Mouse (Mus musculus): ENCODE measurements around the gene 1700080E11Rik. TPM values are rescaled to one million over a fixed set of nuclear protein-coding genes. Genes with fewer than 3 reads are reported as not detected.
"Not testable (repeated sequence)": the region's sequence is repeated elsewhere in the genome, so short reads cannot be mapped to it uniquely, and the experiment has no call there.

Gene 1700080E11Rik
- polyA plus RNA-seq (2012; ENCODE audit: insufficient read depth, insufficient read length, missing spikeins): not detected in 2 replicates

GRCm38 (mm10) chr9:105144992-105145391 is at the start of gene 1700080E11Rik:
1700080E11Rik (minus strand) TSS chr9:105145092.
- H3K27ac ChIP-seq (ENCODE audit: insufficient read depth, low read depth, low read length): no peak within 1 kb of the TSS
- H3K4me3 ChIP-seq (ENCODE audit: insufficient read depth, low read length): no peak within 1 kb of the TSS
- no peaks in the 10 kb centered on the region for H3K4me1 ChIP-seq (ENCODE audit: control insufficient read depth, insufficient read depth, low read length)
- TF ChIP-seq CTCF (IDR thresholded peaks at IDR 0.05; ENCODE audit: low read depth, low read length): no peak
- no peak for TF ChIP-seq POLR2A (IDR thresholded peaks at IDR 0.05; ENCODE audit: borderline replicate concordance, low read depth, low read length)

- H3K4me1 ChIP-seq (ENCODE audit: control insufficient read depth, insufficient read depth, low read length): no peaks in the 10 kb centered on the region
- TF ChIP-seq POLR2A (IDR thresholded peaks at IDR 0.05; ENCODE audit: borderline replicate concordance, low read depth, low read length) (no peak), CTCF (IDR thresholded peaks at IDR 0.05; ENCODE audit: low read depth, low read length) (no peak)
- H3K27ac ChIP-seq (ENCODE audit: insufficient read depth, low read depth, low read length): no peak overlapping the region
- H3K4me3 ChIP-seq (ENCODE audit: insufficient read depth, low read length): no peak overlapping the region
These were observed 41.8 kb upstream of the 1700080E11Rik start for GRCm38 (mm10) chr9:105186725-105187124.

GRCm38 (mm10) chr9:105182392-105182791 is 37.5 kb upstream of the 1700080E11Rik start:
- Histone ChIP-seq H3K4me3 (ENCODE audit: insufficient read depth, low read length) (no peak overlapping the region), H3K4me1 (ENCODE audit: control insufficient read depth, insufficient read depth, low read length) (no peaks in the 10 kb centered on the region), H3K27ac (ENCODE audit: insufficient read depth, low read depth, low read length) (no peak overlapping the region)
- TF ChIP-seq CTCF (IDR thresholded peaks at IDR 0.05; ENCODE audit: low read depth, low read length) (no peak), POLR2A (IDR thresholded peaks at IDR 0.05; ENCODE audit: borderline replicate concordance, low read depth, low read length) (no peak)

GRCm38 (mm10) chr9:105139204-105139603 is 5.7 kb downstream of the 1700080E11Rik start:
- no peak for TF ChIP-seq CTCF (IDR thresholded peaks at IDR 0.05; ENCODE audit: low read depth, low read length)
- no peak for TF ChIP-seq POLR2A (IDR thresholded peaks at IDR 0.05; ENCODE audit: borderline replicate concordance, low read depth, low read length)
- H3K4me1 ChIP-seq (ENCODE audit: control insufficient read depth, insufficient read depth, low read length): peaks cover 8% of the 10 kb centered on the region
- no peak overlapping the region for H3K27ac ChIP-seq (ENCODE audit: insufficient read depth, low read depth, low read length)
- no peak overlapping the region for H3K4me3 ChIP-seq (ENCODE audit: insufficient read depth, low read length)

- no peak overlapping the region for H3K4me3 ChIP-seq (ENCODE audit: insufficient read depth, low read length)
- no peak overlapping the region for H3K27ac ChIP-seq (ENCODE audit: insufficient read depth, low read depth, low read length)
- peaks cover 11% of the 10 kb centered on the region for H3K4me1 ChIP-seq (ENCODE audit: control insufficient read depth, insufficient read depth, low read length)
- no peak for TF ChIP-seq POLR2A (IDR thresholded peaks at IDR 0.05; ENCODE audit: borderline replicate concordance, low read depth, low read length)
- TF ChIP-seq CTCF (IDR thresholded peaks at IDR 0.05; ENCODE audit: low read depth, low read length): no peak
These were observed 8.5 kb downstream of the 1700080E11Rik start for GRCm38 (mm10) chr9:105136404-105136803.

- Histone ChIP-seq H3K27ac (ENCODE audit: insufficient read depth, low read depth, low read length) (no peak overlapping the region), H3K4me1 (ENCODE audit: control insufficient read depth, insufficient read depth, low read length) (peaks cover 21% of the 10 kb centered on the region), H3K4me3 (ENCODE audit: insufficient read depth, low read length) (no peak overlapping the region)
- TF ChIP-seq CTCF (IDR thresholded peaks at IDR 0.05; ENCODE audit: low read depth, low read length) (no peak), POLR2A (IDR thresholded peaks at IDR 0.05; ENCODE audit: borderline replicate concordance, low read depth, low read length) (no peak)
These were observed 10.4 kb downstream of the 1700080E11Rik start for GRCm38 (mm10) chr9:105134536-105134935.

GRCm38 (mm10) chr9:105132002-105132367 is 12.9 kb downstream of the 1700080E11Rik start:
- H3K4me3 ChIP-seq (ENCODE audit: insufficient read depth, low read length): peak overlapping the region; percentile 87
- H3K27ac ChIP-seq (ENCODE audit: insufficient read depth, low read depth, low read length): no peak overlapping the region
- peaks cover 18% of the 10 kb centered on the region for H3K4me1 ChIP-seq (ENCODE audit: control insufficient read depth, insufficient read depth, low read length)
- no peak for TF ChIP-seq POLR2A (IDR thresholded peaks at IDR 0.05; ENCODE audit: borderline replicate concordance, low read depth, low read length)
- TF ChIP-seq CTCF (IDR thresholded peaks at IDR 0.05; ENCODE audit: low read depth, low read length): no peak

GRCm38 (mm10) chr9:105131253-105132001 is 13.5 kb downstream of the 1700080E11Rik start, which contains the start of gene Nudt16:
Nudt16 (minus strand) TSS chr9:105131824.
- TF ChIP-seq POLR2A (IDR thresholded peaks at IDR 0.05; ENCODE audit: borderline replicate concordance, low read depth, low read length) (no peak), CTCF (IDR thresholded peaks at IDR 0.05; ENCODE audit: low read depth, low read length) (no peak)
- Histone ChIP-seq H3K4me1 (ENCODE audit: control insufficient read depth, insufficient read depth, low read length) (peaks cover 18% of the 10 kb centered on the region), H3K4me3 (ENCODE audit: insufficient read depth, low read length) (peak within 1 kb of the TSS; percentile 87), H3K27ac (ENCODE audit: insufficient read depth, low read depth, low read length) (peak within 1 kb of the TSS; percentile 48)

GRCm38 (mm10) chr9:105130331-105130730 is 14.6 kb downstream of the 1700080E11Rik start:
- Histone ChIP-seq H3K27ac (ENCODE audit: insufficient read depth, low read depth, low read length) (no peak overlapping the region), H3K4me1 (ENCODE audit: control insufficient read depth, insufficient read depth, low read length) (peaks cover 18% of the 10 kb centered on the region), H3K4me3 (ENCODE audit: insufficient read depth, low read length) (peak overlapping the region; percentile 87)
- no peak for TF ChIP-seq POLR2A (IDR thresholded peaks at IDR 0.05; ENCODE audit: borderline replicate concordance, low read depth, low read length)
- TF ChIP-seq CTCF (IDR thresholded peaks at IDR 0.05; ENCODE audit: low read depth, low read length): no peak

GRCm38 (mm10) chr9:105125206-105125605 is 19.7 kb downstream of the 1700080E11Rik start:
- not testable (repeated sequence) for H3K4me1 ChIP-seq (ENCODE audit: control insufficient read depth, insufficient read depth, low read length); H3K4me3 ChIP-seq (ENCODE audit: insufficient read depth, low read length); H3K27ac ChIP-seq (ENCODE audit: insufficient read depth, low read depth, low read length)

Data from bone marrow macrophage, adult 2 months (primary cell).